17 mouse cellular contexts compared by ENCODE assay signal in the genomic region with DNA sequence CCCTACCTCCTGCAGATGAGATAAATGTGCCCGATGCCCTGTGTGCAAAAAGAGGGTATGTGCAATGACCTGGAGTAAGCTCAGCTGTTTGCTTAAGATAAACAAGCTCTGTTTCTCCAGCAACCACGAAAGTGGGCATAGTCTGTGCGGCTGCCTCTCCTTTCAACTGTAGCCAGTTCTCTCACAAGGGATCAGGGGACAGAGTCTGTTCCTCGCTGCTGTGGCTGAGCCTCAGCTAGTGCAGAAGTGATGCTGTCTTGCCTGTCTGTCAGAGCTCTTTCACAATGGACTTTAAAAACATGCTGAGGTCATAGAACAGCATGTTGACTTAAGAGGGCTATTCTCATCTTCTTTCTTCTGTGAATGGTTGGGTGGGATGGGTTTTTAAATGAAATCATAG.
"Had no signal": no experiment of that assay in that cellular context is flagged by ENCODE, and none has a peak within 500 bp of the region (broad histone marks: within the 10 kb centered on the region; RNA-seq: fewer than 3 reads in every experiment).

No protein-coding gene starts in this region.

- H3K36me3 ChIP-seq: intestine, embryonic 15.5 days; limb, embryonic 13.5 days; liver, embryonic 13.5 days; neural tube, embryonic 15.5 days had no signal

- H3K4me1 ChIP-seq: intestine, embryonic 15.5 days; limb, embryonic 13.5 days; liver, embryonic 13.5 days; megakaryocyte, embryonic 14.5 days; neural tube, embryonic 15.5 days had no signal

- H3K27ac ChIP-seq: intestine, embryonic 15.5 days; layer of hippocampus, adult 2 months; limb, embryonic 13.5 days; liver, embryonic 13.5 days; neural tube, embryonic 15.5 days had no signal

- H3K4me2 ChIP-seq: intestine, embryonic 15.5 days; limb, embryonic 13.5 days; liver, embryonic 13.5 days; neural tube, embryonic 15.5 days had no signal

- H3K27me3 ChIP-seq: intestine, embryonic 15.5 days; limb, embryonic 13.5 days; liver, embryonic 13.5 days; megakaryocyte, embryonic 14.5 days; neural tube, embryonic 15.5 days had no signal

- H3K9ac ChIP-seq: intestine, embryonic 15.5 days; limb, embryonic 13.5 days; liver, embryonic 13.5 days; neural tube, embryonic 15.5 days had no signal

- ATAC-seq: intestine, embryonic 15.5 days; midbrain, embryonic 16.5 days had no signal

- DNase-seq: kidney, adult 18-20 months; kidney, postnatal 10 days; kidney, postnatal 4 days; liver, embryonic 13.5 days; lung, adult 18-20 months; lung, postnatal 36 days; right cerebral cortex, adult 18-20 months; right cerebral cortex, postnatal 25 days; thymus, adult 18-20 months; thymus, postnatal 14 days had no signal

- H3K4me3 ChIP-seq: intestine, embryonic 15.5 days; layer of hippocampus, adult 2 months; limb, embryonic 13.5 days; liver, embryonic 13.5 days; megakaryocyte, embryonic 14.5 days; myocyte; neural tube, embryonic 15.5 days had no signal

- H3K9me3 ChIP-seq: intestine, embryonic 15.5 days; limb, embryonic 13.5 days; liver, embryonic 13.5 days; neural tube, embryonic 15.5 days had no signal
